Mouse (Mus musculus): ENCODE data around the gene Sh2b2. TPM values are rescaled to one million over a fixed set of nuclear protein-coding genes. Genes with fewer than 3 reads are reported as not detected.
A peak's percentile ranks its signal among the peaks of the same experiment; 100 is the strongest.

Sh2b2 gene
- polyA plus RNA-seq, 1 experiment from 2014 or later: 21.3 TPM

DNA sequence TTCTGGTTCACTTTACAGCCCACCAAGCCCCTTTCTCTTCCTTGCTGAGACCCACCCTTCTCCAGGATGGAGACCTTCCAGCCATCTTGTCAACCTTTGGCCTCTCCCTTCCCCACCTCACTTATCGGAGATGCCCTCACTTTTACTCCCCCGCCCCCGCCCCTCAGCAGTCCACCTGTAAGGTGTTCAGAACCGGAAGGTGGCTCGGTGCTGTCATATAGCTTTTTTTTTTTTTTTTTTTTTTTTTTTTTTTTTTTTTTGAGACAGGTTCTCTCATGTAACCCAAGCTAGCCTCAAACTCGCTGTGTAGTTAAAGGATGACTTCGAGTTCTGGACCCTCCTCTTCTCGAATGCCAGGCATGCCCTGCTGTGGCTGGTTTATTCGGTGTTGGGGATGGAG, 73.4 kb downstream of the Sh2b2 start:
- Histone ChIP-seq H3K27ac (replicated peaks) (no peak overlapping the region), H3K4me3 (no peak overlapping the region), H3K4me2 (replicated peaks) (no peak overlapping the region), H3K36me3 (peaks cover 13% of the 10 kb centered on the region), H3K9me3 (no peaks in the 10 kb centered on the region), H3K4me1 (peaks cover 16% of the 10 kb centered on the region), H3K9ac (replicated peaks) (no peak overlapping the region), H3K27me3 (peaks cover 13% of the 10 kb centered on the region)
- WGBS: 83% methylated on average over 9 of the region's 9 CpGs
- ATAC-seq (ENCODE audit: low FRiP score, low read depth): no peak

GRCm38 (mm10) chr5:136171363-136172341, 74.7 kb downstream of the Sh2b2 start:
- no peak overlapping the region for H3K27ac ChIP-seq (replicated peaks)
- peak overlapping the region; percentile 88 for H3K4me2 ChIP-seq (replicated peaks)
- H3K27me3 ChIP-seq: peaks cover 13% of the 10 kb centered on the region
- no peaks in the 10 kb centered on the region for H3K9me3 ChIP-seq
- 36% methylated on average over 17 of the region's 17 CpGs for WGBS
- H3K9ac ChIP-seq (replicated peaks): peak overlapping the region; percentile 81
- H3K4me3 ChIP-seq: peak overlapping the region; percentile 61
- H3K36me3 ChIP-seq: peaks cover 8% of the 10 kb centered on the region; the same call in 1 of the 2 replicates
- no peak for ATAC-seq (ENCODE audit: low FRiP score, low read depth)
- H3K4me1 ChIP-seq: peaks cover 16% of the 10 kb centered on the region

GRCm38 (mm10) chr5:136170512-136171362, 75.6 kb downstream of the Sh2b2 start, which contains the start of gene Orai2:
Gene Orai2 (minus strand): TSS chr5:136170713.
- peak within 1 kb of the TSS; percentile 61 for H3K4me3 ChIP-seq
- peak within 1 kb of the TSS; percentile 69 for H3K27ac ChIP-seq (replicated peaks)
- WGBS: 7% methylated on average over 49 of the region's 49 CpGs
- peak; percentile 93 for ATAC-seq (ENCODE audit: low FRiP score, low read depth)
- H3K27me3 ChIP-seq: peaks cover 13% of the 10 kb centered on the region
- no peaks in the 10 kb centered on the region for H3K9me3 ChIP-seq
- peak within 1 kb of the TSS; percentile 88 for H3K4me2 ChIP-seq (replicated peaks)
- peaks cover 16% of the 10 kb centered on the region for H3K4me1 ChIP-seq
- H3K9ac ChIP-seq (replicated peaks): peak within 1 kb of the TSS; percentile 81
- peaks cover 8% of the 10 kb centered on the region; the same call in 1 of the 2 replicates for H3K36me3 ChIP-seq

GRCm38 (mm10) chr5:136169626-136170511, 76.5 kb downstream of the Sh2b2 start:
- 12% methylated on average over 15 of the region's 15 CpGs for WGBS
- H3K27ac ChIP-seq (replicated peaks): peak overlapping the region; percentile 69
- H3K9me3 ChIP-seq: no peaks in the 10 kb centered on the region
- peaks cover 13% of the 10 kb centered on the region for H3K27me3 ChIP-seq
- ATAC-seq (ENCODE audit: low FRiP score, low read depth): peak; percentile 52; the same call in 1 of the 2 replicates
- H3K4me3 ChIP-seq: peak overlapping the region; percentile 61
- peaks cover 16% of the 10 kb centered on the region for H3K4me1 ChIP-seq
- H3K36me3 ChIP-seq: peaks cover 8% of the 10 kb centered on the region; the same call in 1 of the 2 replicates
- peak overlapping the region; percentile 81 for H3K9ac ChIP-seq (replicated peaks)
- peak overlapping the region; percentile 88 for H3K4me2 ChIP-seq (replicated peaks)

Other genes starting within 250 kb of the Sh2b2 start
- 0.06 and 0.12 TPM in 2 replicates for gene Upk3b, start 208.1 kb downstream of the Sh2b2 start, polyA plus RNA-seq (2016; fragmentation: Nextera tagmentation; extraction: Ambion mirVana)
- gene Upk3bl, start 192.1 kb downstream of the Sh2b2 start, polyA plus RNA-seq (2016; fragmentation: Nextera tagmentation; extraction: Ambion mirVana): 1.2 and 2.3 TPM in 2 replicates
- gene Rasa4, start 162.6 kb downstream of the Sh2b2 start, polyA plus RNA-seq (2016; fragmentation: Nextera tagmentation; extraction: Ambion mirVana): 13.5 and 14.5 TPM in 2 replicates
- 224 and 227 TPM in 2 replicates for gene Polr2j, start 129.9 kb downstream of the Sh2b2 start, polyA plus RNA-seq (2016; fragmentation: Nextera tagmentation; extraction: Ambion mirVana)
- 40.0 and 41.4 TPM in 2 replicates for gene Lrwd1, start 110.5 kb downstream of the Sh2b2 start, polyA plus RNA-seq (2016; fragmentation: Nextera tagmentation; extraction: Ambion mirVana)
- 23.5 and 26.4 TPM in 2 replicates for gene Alkbh4, start 110.4 kb downstream of the Sh2b2 start, polyA plus RNA-seq (2016; fragmentation: Nextera tagmentation; extraction: Ambion mirVana)
- gene Orai2, start 75.8 kb downstream of the Sh2b2 start, polyA plus RNA-seq (2016; fragmentation: Nextera tagmentation; extraction: Ambion mirVana): 14.6 and 17.0 TPM in 2 replicates
- 71.4 and 79.6 TPM in 2 replicates for gene Prkrip1, start 47.6 kb downstream of the Sh2b2 start, polyA plus RNA-seq (2016; fragmentation: Nextera tagmentation; extraction: Ambion mirVana)

Measured in midbrain, embryonic 12.5 days (tissue).